29 mouse cellular contexts compared by ENCODE assay signal in genomic region chr2:126729207-126729606, GRCm38 (mm10). TPM values are rescaled to one million over a fixed set of nuclear protein-coding genes. Genes with fewer than 3 reads are reported as not detected.
"Had no signal": no experiment of that assay in that cellular context is flagged by ENCODE, and none has a peak within 500 bp of the region (broad histone marks: within the 10 kb centered on the region; RNA-seq: fewer than 3 reads in every experiment).

No protein-coding gene starts in this region.

- H3K4me3 ChIP-seq: gastrocnemius, adult 2 months; heart, adult 2 months; heart, embryonic 13.5 days; heart, embryonic 15.5 days; hindbrain, embryonic 10.5 days; hindbrain, embryonic 12.5 days; intestine, embryonic 15.5 days; layer of hippocampus, adult 2 months; left cerebral cortex, adult 2 months; limb, embryonic 10.5 days; limb, embryonic 12.5 days had no signal

- H3K27ac ChIP-seq: gastrocnemius, adult 2 months; heart, adult 2 months; heart, embryonic 13.5 days; heart, embryonic 15.5 days; hindbrain, embryonic 10.5 days; hindbrain, embryonic 12.5 days; hindbrain, embryonic 14.5 days; intestine, embryonic 15.5 days; layer of hippocampus, adult 2 months; left cerebral cortex, adult 2 months; limb, embryonic 10.5 days; limb, embryonic 12.5 days; liver, embryonic 14.5 days had no signal

- H3K4me2 ChIP-seq: heart, embryonic 11.5 days; heart, embryonic 13.5 days; heart, embryonic 15.5 days; hindbrain, embryonic 12.5 days; hindbrain, embryonic 14.5 days; intestine, embryonic 15.5 days; limb, embryonic 12.5 days had no signal

- ATAC-seq: hindbrain, embryonic 16.5 days; inflammation-experienced regulatory T-cells, adult 6 months; intestine, embryonic 15.5 days; intestine, postnatal 0 days had no signal

- H3K9ac ChIP-seq: heart, embryonic 13.5 days; heart, embryonic 15.5 days; hindbrain, embryonic 12.5 days; hindbrain, embryonic 14.5 days; intestine, embryonic 15.5 days; limb, embryonic 12.5 days; liver, embryonic 14.5 days had no signal

- H3K9me3 ChIP-seq: heart, embryonic 13.5 days; heart, embryonic 15.5 days; hindbrain, embryonic 10.5 days; hindbrain, embryonic 12.5 days; intestine, embryonic 15.5 days; limb, embryonic 10.5 days; limb, embryonic 12.5 days had no signal

- DNase-seq: gastrocnemius, adult 2 months; gastrocnemius, postnatal 10 days; gastrocnemius, postnatal 25 days; heart, adult 2 months; heart, postnatal 4 days; kidney, adult 18-20 months; kidney, adult 8-10 months; kidney, postnatal 10 days; kidney, postnatal 25 days; kidney, postnatal 4 days; liver had no signal

- H3K27me3 ChIP-seq: heart, embryonic 13.5 days; heart, embryonic 15.5 days; hindbrain, embryonic 12.5 days; intestine, embryonic 15.5 days; limb, embryonic 12.5 days had no signal

- H3K4me1 ChIP-seq: hindbrain, embryonic 10.5 days; hindbrain, embryonic 12.5 days; intestine, embryonic 15.5 days; limb, embryonic 10.5 days; limb, embryonic 12.5 days had no signal

RNA-seq across cellular contexts. Expression of gene Usp50, which starts 54.1 kb away (rescaled TPM):
- total RNA-seq: gastrocnemius, postnatal 10 days; gastrocnemius, postnatal 25 days; gastrocnemius, postnatal 4 days; granulocyte monocyte progenitor cell, adult 5-6 weeks; heart, adult 2 months; heart, postnatal 25 days; heart, postnatal 4 days had no signal
